Mouse (Mus musculus): ENCODE measurements around the gene Itsn1.

- no peak for TF ChIP-seq CTCF (IDR thresholded peaks at IDR 0.05; ENCODE audit: low read depth)
- TF ChIP-seq EP300 (IDR thresholded peaks at IDR 0.05; ENCODE audit: low read depth): no peak
These were observed 18.8 kb upstream of the Itsn1 start for GRCm38 (mm10) chr16:91710241-91710640.

Measured in heart, postnatal 0 days (tissue).